17 mouse cellular contexts compared by ENCODE assay signal in genomic region chr5:114152359-114153092, GRCm38 (mm10). TPM values are rescaled to one million over a fixed set of nuclear protein-coding genes. Genes with fewer than 3 reads are reported as not detected.
DNase-seq lines count a peak whose midpoint lies in the region; ATAC-seq and TF ChIP-seq lines count a peak whose summit lies in the region.
"Had no signal": no experiment of that assay in that cellular context is flagged by ENCODE, and none has a peak within 500 bp of the region (broad histone marks: within the 10 kb centered on the region; RNA-seq: fewer than 3 reads in every experiment).

No protein-coding gene starts in this region.

- H3K9ac ChIP-seq in heart, postnatal 0 days (replicated peaks; ENCODE audit: low read depth, low read length), result no peak overlapping the region
- H3K9ac ChIP-seq: forebrain, postnatal 0 days had no signal

- no peak for TF ChIP-seq CTCF in heart, postnatal 0 days (IDR thresholded peaks at IDR 0.05; ENCODE audit: low read depth)

- peaks cover 31% of the 10 kb centered on the region; the same call in 1 of the 2 replicates for H3K4me1 ChIP-seq in heart, postnatal 0 days (ENCODE audit: control insufficient read depth, insufficient read depth)

- DNase-seq in adrenal gland, postnatal 10 days, result peak; percentile 56
- no peak for DNase-seq in adrenal gland, adult 8-10 months
- no peak for DNase-seq in heart, postnatal 0 days (ENCODE audit: low spot score)
- no peak for DNase-seq in heart, postnatal 10 days
- DNase-seq in 416B (ENCODE audit: low read depth) (peak; percentile 82), R1 (ENCODE audit: low read depth, low spot score) (peak; percentile 66)
- DNase-seq in Muller cell, postnatal 12 days (ENCODE audit: inconsistent ontology term), result no peak
- no peak for DNase-seq in right cerebral cortex, postnatal 4 days
- DNase-seq: cerebellum, adult 18-20 months; cerebellum, postnatal 36 days; forebrain, postnatal 0 days; layer of hippocampus, postnatal 36 days; thymus, adult 2 months had no signal

- 60% methylated on average over 12 of the region's 12 CpGs for WGBS in heart, postnatal 0 days

- no peak for TF ChIP-seq EP300 in heart, postnatal 0 days (IDR thresholded peaks at IDR 0.05; ENCODE audit: low read depth)

- H3K9me3 ChIP-seq in heart, postnatal 0 days (replicated peaks; ENCODE audit: control insufficient read depth, low read length), result no peaks in the 10 kb centered on the region
- H3K9me3 ChIP-seq: forebrain, embryonic 10.5 days had no signal

- no peak overlapping the region for H3K4me2 ChIP-seq in heart, postnatal 0 days (ENCODE audit: low read depth, low read length)

- intact Hi-C loops in heart, postnatal 10 days (cut with DNase I), result no loop called here

- no peaks in the 10 kb centered on the region for H3K27me3 ChIP-seq in heart, postnatal 0 days (ENCODE audit: control insufficient read depth, insufficient read depth, low read length)
- H3K27me3 ChIP-seq: CH12.LX had no signal

- H3K27ac ChIP-seq in heart, postnatal 0 days (ENCODE audit: low read depth), result peak overlapping the region; percentile 62
- H3K27ac ChIP-seq: forebrain, embryonic 10.5 days; layer of hippocampus, adult 2 months had no signal

- no peak for ATAC-seq in heart, postnatal 0 days (ENCODE audit: insufficient read depth, low read depth)
- ATAC-seq: activated CD4-positive, CD25-positive, alpha-beta regulatory T cell, adult 4 months; forebrain, postnatal 0 days had no signal

- no peaks in the 10 kb centered on the region for H3K36me3 ChIP-seq in heart, postnatal 0 days (replicated peaks; ENCODE audit: control insufficient read depth, insufficient read depth, low read length)
- H3K36me3 ChIP-seq: forebrain, embryonic 10.5 days had no signal

- H3K4me3 ChIP-seq in heart, postnatal 0 days (ENCODE audit: low read depth, low read length), result no peak overlapping the region
- H3K4me3 ChIP-seq: layer of hippocampus, adult 2 months had no signal

RNA-seq across cellular contexts. Expression of gene Acacb, which starts 6.2 kb away (rescaled TPM):
- total RNA-seq in adrenal gland, postnatal 10 days (2021), result 100 to 1,000 TPM; 113 to 138 TPM
- total RNA-seq in adrenal gland, adult 8-10 months (2022), result 10 to 100 TPM; 68.9 to 85.3 (median 72.7) TPM
- 50.7 and 70.1 TPM in 2 replicates for total RNA-seq in heart, postnatal 0 days (2014; rRNA removed; ENCODE audit: low replicate concordance)
- polyA plus RNA-seq in heart, postnatal 0 days (2015; fragmentation: Nextera tagmentation; extraction: Ambion mirVana), result 15.3 and 17.5 TPM in 2 replicates
- 100 to 1,000 TPM; 156 to 159 TPM for total RNA-seq in heart, postnatal 10 days (2021)

RNA-seq across cellular contexts. Expression of gene Ung, which starts 22.3 kb away (rescaled TPM):
- 10 to 100 TPM; 11.4 to 13.3 TPM for total RNA-seq in adrenal gland, postnatal 10 days (2021)
- total RNA-seq in adrenal gland, adult 8-10 months (2022), result 1 to 10 TPM; 2.4 to 3.1 (median 2.8) TPM
- 15.0 and 31.4 TPM in 2 replicates for total RNA-seq in heart, postnatal 0 days (2014; rRNA removed; ENCODE audit: low replicate concordance)
- polyA plus RNA-seq in heart, postnatal 0 days (2015; fragmentation: Nextera tagmentation; extraction: Ambion mirVana), result 25.0 and 26.5 TPM in 2 replicates
- total RNA-seq in heart, postnatal 10 days (2021), result 10 to 100 TPM; 22.7 to 24.1 TPM

RNA-seq across cellular contexts. Expression of gene Alkbh2, which starts 24.5 kb away (rescaled TPM):
- 1 to 10 TPM; 6.3 to 8.6 TPM for total RNA-seq in adrenal gland, postnatal 10 days (2021)
- 10 to 100 TPM in 3 of 4 experiments, 1 to 10 TPM in 1; 5.8 to 13.5 (median 11.7) TPM for total RNA-seq in adrenal gland, adult 8-10 months (2022)
- 0.27 and 2.4 TPM in 2 replicates for total RNA-seq in heart, postnatal 0 days (2014; rRNA removed; ENCODE audit: low replicate concordance)
- 4.0 and 4.1 TPM in 2 replicates for polyA plus RNA-seq in heart, postnatal 0 days (2015; fragmentation: Nextera tagmentation; extraction: Ambion mirVana)
- 1 to 10 TPM; 2.6 to 3.0 TPM for total RNA-seq in heart, postnatal 10 days (2021)

Comparison
In these comparisons a context has a peak if more than half of its experiments do, and no peak if none do; other contexts are left out.
1. DNase-seq: peak in adrenal gland, postnatal 10 days (single experiment), 416B (single experiment) and R1 (single experiment); none in adrenal gland, adult 8-10 months (single experiment), heart, postnatal 0 days (single experiment), heart, postnatal 10 days (0 of 2), Muller cell, postnatal 12 days (single experiment) and right cerebral cortex, postnatal 4 days (single experiment).